Mouse (Mus musculus) kidney, adult 2 months (tissue): ENCODE measurements at regions not wholly inside any gene's neighbourhood (a gene's known extent, or its start where the extent isn't known, plus 50 kb on each side); places are given as distances from the start of the nearest gene placed in this dataset.

ENCODE experiments used
- CTCF ChIP-seq: fragments of 200-500 bp; conservative IDR thresholded peaks from 2 replicates; pipeline ENCODE4 v1.5.1; 2011; ENCODE audit warnings: low read depth, mild to moderate bottlenecking, control low read depth, low read length, moderate library complexity, mixed read lengths; ENCODE audit not compliant: insufficient read depth, insufficient read length
- POLR2A ChIP-seq: fragments of 200-500 bp; IDR thresholded peaks from one replicate; pipeline ENCODE4 v1.6.1; 2011; ENCODE audit warnings: low read depth, low read length, control low read depth

- TF ChIP-seq CTCF, result no peak
- no peak for TF ChIP-seq POLR2A
Measured at GRCm38 (mm10) chr19:14289331-14289737, 308.5 kb downstream of the Tle4 start.
